Mouse (Mus musculus): ENCODE measurements around the gene Tdpoz4. TPM values are rescaled to one million over a fixed set of nuclear protein-coding genes. Genes with fewer than 3 reads are reported as not detected.
"Not testable (repeated sequence)": the region's sequence is repeated elsewhere in the genome, so short reads cannot be mapped to it uniquely, and the experiment has no call there.

Gene Tdpoz4
- polyA plus RNA-seq (2014; fragmentation: Nextera tagmentation; extraction: Ambion mirVana), result not detected in 2 replicates

DNA sequence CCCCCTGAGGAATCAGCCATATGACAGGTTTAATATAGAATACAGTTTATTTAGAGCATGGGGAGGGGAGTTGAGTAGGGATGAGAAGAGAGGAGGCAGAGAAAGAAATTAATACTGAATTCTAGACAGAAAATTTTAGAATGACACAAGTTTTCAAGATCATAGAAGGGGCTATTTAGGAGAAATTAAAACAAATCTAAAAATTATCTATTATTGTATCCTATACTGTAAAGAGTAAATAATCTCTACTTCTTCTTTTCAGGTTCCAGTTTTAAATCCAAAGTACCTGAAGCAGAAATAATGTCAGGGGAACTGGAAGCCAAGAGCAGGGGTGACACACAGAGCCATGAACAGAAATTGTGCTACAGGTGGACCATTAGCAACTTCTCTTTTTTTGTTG is at the start of gene Tdpoz4:
Gene Tdpoz4 (plus strand): TSS at position 301 of the 400 bp plus-strand sequence.
- not testable (repeated sequence) for H3K9ac ChIP-seq (replicated peaks; ENCODE audit: low read length); H3K36me3 ChIP-seq (ENCODE audit: control insufficient read depth, insufficient read depth, low read length); H3K4me1 ChIP-seq (ENCODE audit: control insufficient read depth, insufficient read depth, low read length); ATAC-seq (ENCODE audit: low FRiP score, low TSS enrichment); H3K27ac ChIP-seq (replicated peaks; ENCODE audit: low read depth, low read length); DNase-seq; H3K9me3 ChIP-seq (ENCODE audit: control insufficient read depth, low read length); H3K27me3 ChIP-seq (ENCODE audit: control insufficient read depth, insufficient read depth, low read length); H3K4me3 ChIP-seq (replicated peaks; ENCODE audit: low read depth, low read length); H3K4me2 ChIP-seq (ENCODE audit: low read length)

DNA sequence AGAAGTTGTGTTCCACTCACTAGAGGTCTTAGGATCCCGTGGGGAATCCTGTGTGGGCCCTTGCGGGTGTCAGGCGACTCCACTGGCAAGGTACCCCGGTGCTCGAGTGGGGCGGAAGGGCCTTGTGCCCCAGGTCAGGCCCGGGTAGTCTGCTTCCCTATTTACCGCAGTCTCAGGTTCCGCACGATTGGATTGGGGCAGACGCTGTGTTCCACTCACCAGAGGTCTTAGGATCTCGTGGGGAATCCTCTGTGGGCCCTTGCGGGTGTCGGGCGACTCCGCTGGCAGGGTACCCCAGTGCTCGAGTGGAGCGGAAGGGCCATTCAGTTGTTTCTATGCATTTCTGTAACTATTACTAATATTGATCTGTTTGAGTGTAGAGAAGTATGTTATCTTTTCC is 42.2 kb upstream of the Tdpoz4 start:
- not testable (repeated sequence) for H3K4me3 ChIP-seq (replicated peaks; ENCODE audit: low read depth, low read length); ATAC-seq (ENCODE audit: low FRiP score, low TSS enrichment); H3K27me3 ChIP-seq (ENCODE audit: control insufficient read depth, insufficient read depth, low read length); DNase-seq; H3K4me2 ChIP-seq (ENCODE audit: low read length); H3K4me1 ChIP-seq (ENCODE audit: control insufficient read depth, insufficient read depth, low read length); H3K27ac ChIP-seq (replicated peaks; ENCODE audit: low read depth, low read length); H3K9ac ChIP-seq (replicated peaks; ENCODE audit: low read length); H3K36me3 ChIP-seq (ENCODE audit: control insufficient read depth, insufficient read depth, low read length); H3K9me3 ChIP-seq (ENCODE audit: control insufficient read depth, low read length)
- 95% methylated on average over 18 of the region's 18 CpGs for WGBS

DNA sequence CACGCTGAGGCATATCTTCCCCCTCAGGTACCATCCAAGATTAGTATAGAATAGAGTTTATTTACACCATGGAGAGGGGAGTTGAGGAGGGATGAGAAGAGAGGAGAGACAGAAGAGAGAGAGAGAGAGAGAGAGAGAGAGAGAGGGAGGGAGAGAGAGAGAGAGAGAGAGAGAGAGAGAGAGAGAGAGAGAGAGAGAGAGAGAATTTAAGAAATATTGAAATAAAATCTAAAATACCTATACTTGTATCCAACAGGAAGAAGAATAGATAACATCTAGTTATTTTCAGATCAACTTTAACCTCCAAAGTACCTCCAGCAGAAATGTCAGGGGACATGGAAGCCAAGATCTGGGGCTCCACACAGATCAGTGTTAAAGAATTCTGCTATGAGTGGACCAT is 23.5 kb upstream of the Tdpoz4 start, which contains the start of gene Gm5773:
Gene Gm5773 (plus strand): TSS at position 301 of the 400 bp plus-strand sequence.
- H3K4me3 ChIP-seq (replicated peaks; ENCODE audit: low read depth, low read length); H3K27me3 ChIP-seq (ENCODE audit: control insufficient read depth, insufficient read depth, low read length); H3K9me3 ChIP-seq (ENCODE audit: control insufficient read depth, low read length); H3K36me3 ChIP-seq (ENCODE audit: control insufficient read depth, insufficient read depth, low read length); H3K4me2 ChIP-seq (ENCODE audit: low read length); H3K27ac ChIP-seq (replicated peaks; ENCODE audit: low read depth, low read length); H3K9ac ChIP-seq (replicated peaks; ENCODE audit: low read length); ATAC-seq (ENCODE audit: low FRiP score, low TSS enrichment); DNase-seq; H3K4me1 ChIP-seq (ENCODE audit: control insufficient read depth, insufficient read depth, low read length): not testable (repeated sequence)
- WGBS, result 94% methylated on average over 1 of the region's 1 CpGs

DNA sequence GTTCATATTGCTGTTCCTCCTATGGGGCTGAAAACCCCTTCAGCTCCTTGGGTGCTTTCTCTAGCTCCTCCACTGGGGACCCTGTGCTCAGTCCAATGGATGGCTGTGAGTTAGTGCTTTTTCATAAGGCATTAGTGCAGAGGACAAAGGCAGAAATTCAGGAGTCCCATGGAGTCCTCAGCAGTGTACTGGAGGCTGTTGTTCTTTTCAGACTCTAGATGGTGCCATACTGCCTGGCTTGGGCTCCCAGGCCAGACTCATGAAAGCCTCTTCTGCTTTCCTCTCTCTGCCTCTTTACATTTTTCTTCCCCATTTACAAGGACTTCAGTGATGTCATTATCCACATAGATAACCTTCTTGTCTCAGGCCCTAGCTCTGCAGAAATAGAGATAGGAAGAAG is 17.1 kb downstream of the Tdpoz4 start:
- not testable (repeated sequence) for H3K9me3 ChIP-seq (ENCODE audit: control insufficient read depth, low read length); H3K4me3 ChIP-seq (replicated peaks; ENCODE audit: low read depth, low read length); H3K4me2 ChIP-seq (ENCODE audit: low read length); H3K4me1 ChIP-seq (ENCODE audit: control insufficient read depth, insufficient read depth, low read length); H3K9ac ChIP-seq (replicated peaks; ENCODE audit: low read length); ATAC-seq (ENCODE audit: low FRiP score, low TSS enrichment); H3K27me3 ChIP-seq (ENCODE audit: control insufficient read depth, insufficient read depth, low read length); H3K36me3 ChIP-seq (ENCODE audit: control insufficient read depth, insufficient read depth, low read length); H3K27ac ChIP-seq (replicated peaks; ENCODE audit: low read depth, low read length)
- peak; percentile 1 for DNase-seq

- not testable (repeated sequence) for H3K9ac ChIP-seq (replicated peaks; ENCODE audit: low read length); H3K4me1 ChIP-seq (ENCODE audit: control insufficient read depth, insufficient read depth, low read length); DNase-seq; H3K27ac ChIP-seq (replicated peaks; ENCODE audit: low read depth, low read length); H3K4me2 ChIP-seq (ENCODE audit: low read length); H3K36me3 ChIP-seq (ENCODE audit: control insufficient read depth, insufficient read depth, low read length); H3K27me3 ChIP-seq (ENCODE audit: control insufficient read depth, insufficient read depth, low read length); ATAC-seq (ENCODE audit: low FRiP score, low TSS enrichment); H3K9me3 ChIP-seq (ENCODE audit: control insufficient read depth, low read length); H3K4me3 ChIP-seq (replicated peaks; ENCODE audit: low read depth, low read length)
- 71% methylated on average over 1 of the region's 1 CpGs for WGBS
Observed at GRCm38 (mm10) chr3:93825720-93826119, 29.5 kb downstream of the Tdpoz4 start, which contains the start of gene Tdpoz3. Gene Tdpoz3 (plus strand): TSS chr3:93826020.

Other genes starting within 250 kb of the Tdpoz4 start
- 67.9 and 86.5 TPM in 2 replicates for gene S100a10, start 241.3 kb upstream of the Tdpoz4 start, polyA plus RNA-seq (2014; fragmentation: Nextera tagmentation; extraction: Ambion mirVana)
- not detected in 2 replicates for gene Tdpoz2, start 143.7 kb upstream of the Tdpoz4 start, polyA plus RNA-seq (2014; fragmentation: Nextera tagmentation; extraction: Ambion mirVana)
- not detected in 2 replicates for gene Tdpoz1, start 120.1 kb upstream of the Tdpoz4 start, polyA plus RNA-seq (2014; fragmentation: Nextera tagmentation; extraction: Ambion mirVana)
- not detected in 2 replicates for gene Gm37596, start 103.3 kb upstream of the Tdpoz4 start, polyA plus RNA-seq (2014; fragmentation: Nextera tagmentation; extraction: Ambion mirVana)
- gene Gm5773, start 23.4 kb upstream of the Tdpoz4 start, polyA plus RNA-seq (2014; fragmentation: Nextera tagmentation; extraction: Ambion mirVana), result not detected in 2 replicates
- gene Tdpoz3, start 29.6 kb downstream of the Tdpoz4 start, polyA plus RNA-seq (2014; fragmentation: Nextera tagmentation; extraction: Ambion mirVana), result not detected in 2 replicates
- gene Gm9117, start 147.1 kb downstream of the Tdpoz4 start, polyA plus RNA-seq (2014; fragmentation: Nextera tagmentation; extraction: Ambion mirVana), result not detected in 2 replicates
- gene Tdpoz5, start 164.9 kb downstream of the Tdpoz4 start, polyA plus RNA-seq (2014; fragmentation: Nextera tagmentation; extraction: Ambion mirVana), result not detected in 2 replicates